Comparison of ENCODE assay signal across 8 mouse cellular contexts in genomic region chr11:5955546-5956276, GRCm38 (mm10). TPM values are rescaled to one million over a fixed set of nuclear protein-coding genes. Genes with fewer than 3 reads are reported as not detected.
A peak's percentile ranks its signal among the peaks of the same experiment; 100 is the strongest.
DNase-seq lines count a peak whose midpoint lies in the region; ATAC-seq and TF ChIP-seq lines count a peak whose summit lies in the region.

Gene Ykt6, plus strand, starts transcription at chr11:5955693.

- no peaks in the 10 kb centered on the region for H3K9me3 ChIP-seq in forebrain, embryonic 10.5 days
- no peaks in the 10 kb centered on the region for H3K9me3 ChIP-seq in heart, embryonic 15.5 days (replicated peaks)
- no peaks in the 10 kb centered on the region for H3K9me3 ChIP-seq in liver, embryonic 14.5 days (ENCODE audit: control insufficient read depth, low read length)
- no peaks in the 10 kb centered on the region for H3K9me3 ChIP-seq in neural tube, embryonic 11.5 days (ENCODE audit: control insufficient read depth, low read length)
- no peaks in the 10 kb centered on the region for H3K9me3 ChIP-seq in stomach, postnatal 0 days (ENCODE audit: control insufficient read depth, low read length)

- peaks cover 27% of the 10 kb centered on the region for H3K36me3 ChIP-seq in forebrain, embryonic 10.5 days (replicated peaks)
- H3K36me3 ChIP-seq in heart, embryonic 15.5 days: peaks cover 9% of the 10 kb centered on the region; the same call in 1 of the 2 replicates
- H3K36me3 ChIP-seq in liver, embryonic 14.5 days (replicated peaks; ENCODE audit: control insufficient read depth, insufficient read depth, low read depth): no peaks in the 10 kb centered on the region; the same call in 1 of the 2 replicates
- H3K36me3 ChIP-seq in neural tube, embryonic 11.5 days (ENCODE audit: control insufficient read depth, insufficient read depth, low read length): 0 out of 2 replicates have a peak, but pooled peaks cover 2% of the 10 kb centered on the region
- no peaks in the 10 kb centered on the region for H3K36me3 ChIP-seq in stomach, postnatal 0 days (ENCODE audit: control insufficient read depth, insufficient read depth, low read length)

- peak; percentile 90 for ATAC-seq in heart, embryonic 15.5 days (replicated peaks; ENCODE audit: insufficient number of reproducible peaks, insufficient read depth, low FRiP score, low read depth)
- peak; percentile 98 for ATAC-seq in liver, embryonic 14.5 days (ENCODE audit: insufficient read depth)
- peak; percentile 96 for ATAC-seq in neural tube, embryonic 11.5 days (ENCODE audit: insufficient read depth, low FRiP score, low TSS enrichment)
- peak; percentile 96 for ATAC-seq in stomach, postnatal 0 days (ENCODE audit: low FRiP score, low TSS enrichment)

- H3K4me3 ChIP-seq in forebrain, embryonic 10.5 days: peak within 1 kb of the TSS; percentile 76
- peak within 1 kb of the TSS; percentile 93 for H3K4me3 ChIP-seq in heart, embryonic 15.5 days
- peak within 1 kb of the TSS; percentile 92 to 99 for H3K4me3 ChIP-seq in liver, embryonic 14.5 days (ENCODE audit: insufficient read depth in 1 of 2, low read depth in 2 of 2, low read length in 2 of 2)
- H3K4me3 ChIP-seq in neural tube, embryonic 11.5 days (ENCODE audit: low read depth, low read length): peak within 1 kb of the TSS; percentile 80
- peak within 1 kb of the TSS; percentile 84 for H3K4me3 ChIP-seq in stomach, postnatal 0 days (ENCODE audit: low read depth, low read length)

- peak within 1 kb of the TSS; percentile 84 for H3K4me2 ChIP-seq in heart, embryonic 15.5 days
- H3K4me2 ChIP-seq in liver, embryonic 14.5 days (ENCODE audit: low read depth): peak within 1 kb of the TSS; percentile 97
- peak within 1 kb of the TSS; percentile 85 for H3K4me2 ChIP-seq in neural tube, embryonic 11.5 days (ENCODE audit: low read depth)
- H3K4me2 ChIP-seq in stomach, postnatal 0 days (replicated peaks; ENCODE audit: low read depth): peak within 1 kb of the TSS; percentile 63

- DNase-seq in CD8-positive naive resting alpha-beta T cell, adult 2 months (ENCODE audit: low read depth in 2 of 2, low spot score in 2 of 2): peak; percentile 70
- DNase-seq in c-Kit-positive CD71-negative TER-119-negative erythroid progenitor cells, embryonic 14.5 days (ENCODE audit: low read depth): peak; percentile 94
- DNase-seq in forebrain, embryonic 10.5 days (ENCODE audit: extremely low spot score, low spot score): peak; percentile 96
- DNase-seq in kidney, postnatal 25 days: peak; percentile 97 to 99
- peak; percentile 87 to 90 (median 89) for DNase-seq in liver, embryonic 14.5 days (ENCODE audit: low read depth in 3 of 3, low spot score in 3 of 3)
- peak; percentile 96 for DNase-seq in neural tube, embryonic 11.5 days (ENCODE audit: low spot score)
- DNase-seq in stomach, postnatal 0 days (ENCODE audit: low spot score): peak; percentile 97

- WGBS in forebrain, embryonic 10.5 days: under 1% methylated on average over 71 of the region's 71 CpGs
- under 1% methylated on average over 71 of the region's 71 CpGs for WGBS in heart, embryonic 15.5 days
- under 1% methylated on average over 70 of the region's 71 CpGs for WGBS in liver, embryonic 14.5 days (ENCODE audit: insufficient replicate concordance)
- under 1% methylated on average over 71 of the region's 71 CpGs for WGBS in neural tube, embryonic 11.5 days
- WGBS in stomach, postnatal 0 days: 1% methylated on average over 70 of the region's 71 CpGs

- TF ChIP-seq CTCF in liver, embryonic 14.5 days (IDR thresholded peaks at IDR 0.05; ENCODE audit: low read depth): no peak
- no peak for TF ChIP-seq CTCF in stomach, postnatal 0 days (IDR thresholded peaks at IDR 0.05; ENCODE audit: low read depth)

- H3K27me3 ChIP-seq in forebrain, embryonic 10.5 days (ENCODE audit: poor library complexity, severe bottlenecking): no peaks in the 10 kb centered on the region
- H3K27me3 ChIP-seq in heart, embryonic 15.5 days: no peaks in the 10 kb centered on the region
- no peaks in the 10 kb centered on the region for H3K27me3 ChIP-seq in liver, embryonic 14.5 days (ENCODE audit: control insufficient read depth, insufficient read depth, low read length)
- no peaks in the 10 kb centered on the region for H3K27me3 ChIP-seq in neural tube, embryonic 11.5 days (ENCODE audit: control insufficient read depth, insufficient read depth, low read length)
- no peaks in the 10 kb centered on the region for H3K27me3 ChIP-seq in stomach, postnatal 0 days (ENCODE audit: control insufficient read depth, insufficient read depth, low read length)

- H3K9ac ChIP-seq in heart, embryonic 15.5 days: peak within 1 kb of the TSS; percentile 92
- H3K9ac ChIP-seq in liver, embryonic 14.5 days (replicated peaks): peak within 1 kb of the TSS; percentile 94
- H3K9ac ChIP-seq in neural tube, embryonic 11.5 days (ENCODE audit: low read length): peak within 1 kb of the TSS; percentile 80
- H3K9ac ChIP-seq in stomach, postnatal 0 days (ENCODE audit: low read length): peak within 1 kb of the TSS; percentile 89

- peaks cover 24% of the 10 kb centered on the region for H3K4me1 ChIP-seq in forebrain, embryonic 10.5 days
- H3K4me1 ChIP-seq in heart, embryonic 15.5 days (replicated peaks): peaks cover 38% of the 10 kb centered on the region
- H3K4me1 ChIP-seq in liver, embryonic 14.5 days (replicated peaks; ENCODE audit: control insufficient read depth in 2 of 2, insufficient read depth in 2 of 2, low read length in 1 of 2): peaks cover 9 to 15% of the 10 kb centered on the region in 2 experiments
- H3K4me1 ChIP-seq in neural tube, embryonic 11.5 days (ENCODE audit: control insufficient read depth, insufficient read depth, low read length): peaks cover 5% of the 10 kb centered on the region
- H3K4me1 ChIP-seq in stomach, postnatal 0 days (replicated peaks; ENCODE audit: control insufficient read depth, insufficient read depth): peaks cover 5% of the 10 kb centered on the region

- peak within 1 kb of the TSS; percentile 90 for H3K27ac ChIP-seq in forebrain, embryonic 10.5 days
- H3K27ac ChIP-seq in heart, embryonic 15.5 days: peak within 1 kb of the TSS; percentile 96
- peak within 1 kb of the TSS; percentile 73 for H3K27ac ChIP-seq in liver, embryonic 14.5 days
- H3K27ac ChIP-seq in neural tube, embryonic 11.5 days (ENCODE audit: low read depth, low read length): peak within 1 kb of the TSS; percentile 58
- H3K27ac ChIP-seq in stomach, postnatal 0 days (replicated peaks): peak within 1 kb of the TSS; percentile 94

- no peak for TF ChIP-seq EP300 in liver, embryonic 14.5 days (IDR thresholded peaks at IDR 0.05; ENCODE audit: low read depth)
- TF ChIP-seq EP300 in stomach, postnatal 0 days (optimal IDR thresholded peaks at IDR 0.05): no peak

RNA-seq across cellular contexts. Expression of gene Ykt6, which starts in this region (rescaled TPM):
- 58.5 and 65.5 TPM in 2 replicates for polyA plus RNA-seq in forebrain, embryonic 10.5 days (2016; fragmentation: Nextera tagmentation; extraction: Ambion mirVana)
- polyA plus RNA-seq in heart, embryonic 15.5 days (2015; fragmentation: Nextera tagmentation; extraction: Ambion mirVana): 33.6 and 42.2 TPM in 2 replicates
- polyA plus RNA-seq in liver, embryonic 14.5 days (2012; rRNA removed): 14.9 and 18.7 TPM in 2 replicates
- 9.6 and 10.1 TPM in 2 replicates for polyA plus RNA-seq in liver, embryonic 14.5 days (2014; fragmentation: Nextera tagmentation; extraction: Ambion mirVana)
- polyA plus RNA-seq in neural tube, embryonic 11.5 days (2014; fragmentation: Nextera tagmentation; extraction: Ambion mirVana): 32.3 and 32.6 TPM in 2 replicates
- polyA plus RNA-seq in stomach, postnatal 0 days (2015; fragmentation: Nextera tagmentation; extraction: Ambion mirVana): 47.0 and 47.7 TPM in 2 replicates

Comparison
In these comparisons a context has a peak if more than half of its experiments do, and no peak if none do; other contexts are left out.
1. Peak in every context shown above with its lines: DNase-seq, ATAC-seq, H3K4me3 ChIP-seq and H3K27ac ChIP-seq.